Mouse (Mus musculus) erythroblast, embryonic 14.5 days (primary cell): ENCODE measurements around the gene Prkab2.

ENCODE experiments used
- GATA1 ChIP-seq: IDR thresholded peaks from 2 replicates; pipeline ENCODE4 v1.6.1; 2012; ENCODE audit warnings: low read length, inconsistent platforms, mixed read lengths
- TAL1 ChIP-seq: IDR thresholded peaks from 3 replicates; pipeline ENCODE4 v1.6.1; 2012; ENCODE audit warnings: low read length, inconsistent platforms, mixed read lengths

GRCm38 (mm10) chr3:97615933-97616332, 42.1 kb upstream of the Prkab2 start:
- TF ChIP-seq TAL1 (no peak), GATA1 (no peak)
